Mouse (Mus musculus) spleen, adult 18-20 months (tissue): ENCODE measurements around the gene Luc7l3.

Experiments used
- DNase-seq, 2 experiments: peaks; one replicate each; pipeline ENCODE4 v3.0.0; 2022; ENCODE audit warnings: mixed read lengths in 2 of 2

Gene Luc7l3

GRCm38 (mm10) chr11:94321931-94322400, at the start of gene Luc7l3:
Gene Luc7l3 (minus strand): TSS chr11:94321988.
- peak; percentile 89 to 95 for DNase-seq

GRCm38 (mm10) chr11:94370809-94371208, 49.0 kb upstream of the Luc7l3 start:
- DNase-seq: no peak

- DNase-seq: no peak
These were observed 48.2 kb upstream of the Luc7l3 start for GRCm38 (mm10) chr11:94369981-94370380.

GRCm38 (mm10) chr11:94365340-94365739, 43.6 kb upstream of the Luc7l3 start:
- DNase-seq: no peak

DNA sequence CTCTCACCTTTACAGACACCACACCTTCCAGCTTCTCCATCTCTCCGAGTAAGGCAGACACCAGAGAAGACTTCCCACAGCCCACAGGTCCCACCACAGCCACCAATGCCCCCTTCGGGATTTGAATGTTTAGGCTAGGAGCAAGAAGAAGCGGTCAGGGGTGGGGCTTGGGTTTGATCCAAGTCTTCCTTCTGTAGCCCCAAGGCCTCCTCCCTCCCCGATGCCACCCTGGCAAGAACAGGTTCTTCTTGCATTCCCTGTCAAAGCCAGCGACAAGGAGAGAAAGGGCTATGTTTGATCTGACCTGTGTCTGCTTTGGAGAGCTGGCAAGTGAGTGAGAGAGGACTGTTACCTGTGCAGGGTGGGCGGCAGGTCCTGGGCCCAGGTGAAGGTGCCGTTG, 41.9 kb upstream of the Luc7l3 start:
- DNase-seq: no peak

DNA sequence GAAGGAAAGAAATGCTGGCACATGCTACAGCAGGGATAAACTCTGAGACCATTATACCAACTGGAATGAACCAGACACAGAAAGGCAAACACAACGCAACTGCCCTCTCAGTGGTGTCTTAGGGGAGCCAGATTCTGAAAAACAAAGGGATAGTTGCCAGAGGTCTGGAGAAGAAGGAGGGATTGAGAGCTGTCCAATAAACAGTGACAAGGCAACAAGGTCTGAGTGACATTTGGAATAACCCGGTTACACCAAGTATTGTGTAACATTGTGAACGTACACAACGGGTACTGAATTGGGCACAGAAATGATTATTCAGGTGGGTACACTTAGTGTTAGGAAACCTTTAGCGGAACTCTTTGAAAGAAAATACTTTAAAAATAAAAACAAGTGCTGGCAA, 40.3 kb upstream of the Luc7l3 start:
- no peak for DNase-seq

DNA sequence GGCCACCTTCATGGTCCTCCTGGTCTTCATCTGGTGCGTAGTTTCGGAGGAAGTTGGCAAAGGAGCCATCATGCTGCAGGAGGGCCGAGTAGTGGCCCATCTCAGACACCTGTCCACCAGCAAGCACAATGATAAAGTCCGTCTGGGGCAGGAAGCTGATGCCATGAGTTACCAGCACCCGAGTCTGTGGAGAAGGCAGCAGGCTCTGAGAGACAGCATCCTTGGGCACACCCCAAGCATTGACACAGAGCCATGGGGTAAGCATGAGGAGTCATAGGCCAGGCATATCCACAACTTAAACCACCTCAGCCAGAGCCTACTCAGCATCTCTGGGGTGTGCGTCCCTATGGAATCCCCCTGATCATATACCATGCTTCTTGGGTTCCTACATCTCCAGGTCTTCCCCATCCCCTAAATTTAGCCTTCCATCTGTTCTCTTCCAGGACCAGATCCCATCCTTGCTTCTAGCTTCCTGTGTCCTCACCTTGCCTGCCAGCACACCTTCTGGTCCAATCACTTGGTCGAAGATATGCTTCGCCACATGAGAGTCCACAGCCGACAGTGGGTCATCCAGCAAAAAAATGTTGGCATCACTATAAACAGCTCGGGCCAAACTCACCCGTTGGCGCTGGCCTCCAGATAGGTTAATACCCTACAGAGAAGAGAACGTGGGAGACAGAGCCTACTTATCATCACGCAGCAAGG, 39.5 kb upstream of the Luc7l3 start:
- no peak for DNase-seq

- DNase-seq: no peak
These were observed 37.4 kb upstream of the Luc7l3 start for GRCm38 (mm10) chr11:94359168-94359567.

- DNase-seq: no peak
These were observed 33.9 kb upstream of the Luc7l3 start for GRCm38 (mm10) chr11:94355521-94356217.

DNA sequence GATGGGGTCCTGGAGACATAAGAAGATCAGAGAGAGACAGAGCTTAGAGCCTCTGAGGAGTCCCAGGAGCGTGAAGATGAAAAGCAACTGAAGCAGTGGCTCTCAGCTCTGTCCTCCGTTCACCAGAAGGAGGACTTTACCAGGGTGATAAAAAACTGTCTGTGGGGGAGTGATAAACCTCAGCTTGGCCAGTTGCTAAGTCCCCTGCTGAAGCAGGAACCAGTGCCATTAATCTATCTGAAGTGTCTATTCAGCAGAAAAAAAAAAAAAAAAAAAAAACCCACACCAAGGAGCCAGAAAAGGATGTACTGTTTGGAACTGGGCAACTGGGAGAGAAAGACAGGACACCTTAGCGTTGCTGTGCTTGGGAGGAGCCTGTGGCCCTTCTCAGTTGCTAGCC, 29.3 kb upstream of the Luc7l3 start:
- DNase-seq: no peak

DNA sequence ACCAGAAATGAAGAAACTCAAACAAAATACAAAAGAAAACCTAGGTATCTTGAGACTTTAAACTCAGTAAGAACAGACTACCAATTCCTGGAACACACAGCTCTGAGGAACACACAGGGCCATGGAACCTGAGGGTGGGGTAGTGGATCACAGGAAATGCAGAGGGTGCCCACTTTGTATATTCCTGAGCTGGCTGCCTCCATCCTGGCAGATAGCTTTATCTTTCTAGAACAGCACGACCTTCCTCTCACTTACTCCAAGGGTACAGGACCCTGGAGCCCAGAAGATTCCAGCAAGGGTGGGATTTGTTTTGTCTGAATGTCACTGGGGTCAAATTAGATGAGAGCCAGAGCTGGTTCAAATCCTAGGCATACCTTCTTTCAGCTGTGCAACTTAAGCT, 28.5 kb upstream of the Luc7l3 start:
- no peak for DNase-seq

- DNase-seq: no peak
These were observed 28.1 kb upstream of the Luc7l3 start for GRCm38 (mm10) chr11:94349839-94350238.

GRCm38 (mm10) chr11:94347063-94347575, 25.3 kb upstream of the Luc7l3 start:
- no peak for DNase-seq

GRCm38 (mm10) chr11:94346611-94347010, 24.8 kb upstream of the Luc7l3 start:
- no peak for DNase-seq

- no peak for DNase-seq
These were observed 24.1 kb upstream of the Luc7l3 start for GRCm38 (mm10) chr11:94345926-94346325.

DNA sequence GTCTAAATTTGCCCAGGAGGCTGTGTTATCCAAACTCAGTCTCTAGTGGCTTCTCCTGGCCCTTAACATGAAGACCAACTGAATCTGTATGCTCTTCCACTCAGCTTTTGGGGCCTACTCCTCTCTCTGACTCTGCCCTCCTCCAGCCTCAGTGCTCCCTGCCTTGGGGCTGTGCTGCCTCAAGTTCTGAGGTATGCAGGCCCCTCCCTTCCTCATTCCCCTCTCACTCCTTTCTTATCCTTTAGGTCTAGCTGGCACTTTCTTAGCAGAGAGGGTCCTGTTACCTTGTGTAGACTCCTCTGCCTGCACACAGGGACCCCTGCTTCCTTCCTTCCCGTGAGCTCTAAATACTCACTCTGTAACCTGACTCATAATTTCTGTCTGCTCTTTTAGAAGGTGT, 22.7 kb upstream of the Luc7l3 start:
- DNase-seq: no peak

- no peak for DNase-seq
These were observed 22.2 kb upstream of the Luc7l3 start for GRCm38 (mm10) chr11:94343955-94344358.

- no peak for DNase-seq
These were observed 20.5 kb upstream of the Luc7l3 start for GRCm38 (mm10) chr11:94342114-94342905.

GRCm38 (mm10) chr11:94340948-94341933, 19.5 kb upstream of the Luc7l3 start:
- DNase-seq: no peak

DNA sequence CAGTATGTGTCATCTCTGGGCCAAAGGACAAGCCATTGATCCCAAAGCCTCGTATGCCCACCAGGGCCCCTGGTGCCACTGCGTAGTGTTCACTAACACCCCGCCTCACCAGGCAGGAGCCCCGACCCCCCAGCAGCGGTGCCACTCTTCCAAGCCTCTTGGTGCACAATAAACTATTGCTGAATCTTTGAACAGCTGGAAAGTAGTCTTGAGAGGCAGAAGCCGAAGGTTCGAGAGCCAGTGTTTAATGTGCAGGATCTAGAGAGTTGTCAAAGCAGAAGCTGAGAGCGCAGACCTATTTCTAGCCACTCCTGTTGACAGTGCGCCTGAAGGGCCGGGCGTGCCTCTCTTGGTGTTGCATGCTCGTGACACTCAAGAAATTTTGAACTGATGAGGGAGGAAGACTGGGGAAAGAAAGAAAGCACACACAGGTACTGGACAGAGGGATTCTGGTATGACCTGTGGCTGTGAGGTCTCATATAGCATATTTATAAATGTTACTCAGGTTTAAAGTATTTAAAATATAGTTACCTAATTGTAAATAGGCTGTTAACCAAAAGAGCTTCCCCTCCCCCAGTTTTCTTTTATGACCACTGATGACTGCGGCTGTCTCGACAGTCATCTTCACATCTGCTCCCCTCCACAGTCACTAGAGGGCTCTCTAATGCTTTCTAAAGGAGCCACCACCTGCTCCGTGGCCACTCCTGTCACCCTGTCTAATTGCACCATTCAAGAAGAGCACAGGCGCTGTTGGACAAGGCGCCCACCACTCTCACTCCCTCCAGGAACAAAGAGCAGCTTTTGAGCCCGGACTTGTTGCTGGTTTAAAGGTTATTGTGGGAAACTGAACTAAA, 18.2 kb upstream of the Luc7l3 start:
- peak in 1 of 2 experiments; percentile 13 for DNase-seq

DNA sequence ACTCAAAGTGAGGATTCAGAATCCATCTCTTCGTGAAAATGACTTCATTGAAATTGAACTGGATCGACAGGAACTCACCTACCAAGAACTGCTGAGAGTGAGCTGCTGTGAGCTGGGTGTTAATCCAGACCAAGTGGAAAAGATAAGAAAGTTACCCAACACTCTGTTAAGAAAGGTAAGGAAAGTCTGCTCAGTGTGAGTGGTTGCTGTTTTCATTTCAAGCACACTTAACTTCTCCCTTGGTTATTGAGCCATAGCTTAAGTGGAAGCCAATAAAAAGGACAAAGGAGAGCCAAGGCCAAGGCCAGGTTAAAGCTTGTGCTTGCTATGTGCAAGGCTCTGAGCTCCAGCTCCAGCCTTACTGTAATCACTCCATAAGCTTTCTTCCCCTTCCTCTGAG, 16.6 kb upstream of the Luc7l3 start:
- no peak for DNase-seq
